Mouse (Mus musculus) MEL (cell line): Measurements from ENCODE around the gene Uqcc3.
A peak's percentile ranks its signal among the peaks of the same experiment; 100 is the strongest.
"Not testable (repeated sequence)": the region's sequence is repeated elsewhere in the genome, so short reads cannot be mapped to it uniquely, and the experiment has no call there.

Experiments used
- CHD1 ChIP-seq: IDR thresholded peaks from 2 replicates; pipeline ENCODE4 v1.6.1; 2012; ENCODE audit warnings: low read depth, mild to moderate bottlenecking, inconsistent platforms, low read length, improper control_type of control experiment
- CTCF ChIP-seq, 3 experiments: IDR thresholded peaks in 2 of 3; conservative IDR thresholded peaks in 1 of 3; 2 replicates each; pipeline ENCODE4 v1.5.1; 2011 to 2012; ENCODE audit warnings: low read length in 3 of 3, low read depth in 2 of 3, mild to moderate bottlenecking in 2 of 3, improper control_type of control experiment in 1 of 3, inconsistent platforms in 1 of 3, mixed read lengths in 1 of 3, moderate library complexity in 1 of 3; ENCODE audit not compliant: control insufficient read depth in 1 of 3, insufficient read depth in 1 of 3, poor library complexity in 1 of 3, severe bottlenecking in 1 of 3
- GATA1 ChIP-seq: IDR thresholded peaks from 2 replicates; pipeline ENCODE4 v1.6.1; 2011; ENCODE audit warnings: low read depth, low read length, improper control_type of control experiment
- HCFC1 ChIP-seq: IDR thresholded peaks from 2 replicates; pipeline ENCODE4 v1.6.1; 2012; ENCODE audit warnings: low read depth, mild to moderate bottlenecking, inconsistent platforms, low read length, improper control_type of control experiment, moderate library complexity
- JUND ChIP-seq: IDR thresholded peaks from 2 replicates; pipeline ENCODE4 v1.6.1; 2011; ENCODE audit warnings: low read depth, mild to moderate bottlenecking, improper control_type of control experiment, low read length
- MAFK ChIP-seq: IDR thresholded peaks from 2 replicates; pipeline ENCODE4 v1.6.1; 2011; ENCODE audit warnings: low read depth, mild to moderate bottlenecking, low read length, improper control_type of control experiment, borderline replicate concordance
- POLR2A ChIP-seq, 2 experiments: IDR thresholded peaks; 2 replicates each; pipeline ENCODE4 v1.6.1; 2011 to 2012; ENCODE audit warnings: low read length in 2 of 2, mild to moderate bottlenecking in 2 of 2, control low read depth in 1 of 2, improper control_type of control experiment in 1 of 2, low read depth in 1 of 2, moderate library complexity in 1 of 2; ENCODE audit not compliant: control insufficient read depth in 1 of 2, insufficient read depth in 1 of 2, poor library complexity in 1 of 2
- RCOR1 ChIP-seq: IDR thresholded peaks from 2 replicates; pipeline ENCODE4 v1.6.1; 2012; ENCODE audit warnings: low read depth, mild to moderate bottlenecking, inconsistent platforms, low read length, improper control_type of control experiment
- SMC3 ChIP-seq: IDR thresholded peaks from 2 replicates; pipeline ENCODE4 v1.6.1; 2011; ENCODE audit warnings: low read depth, low read length, improper control_type of control experiment
- UBTF ChIP-seq: IDR thresholded peaks from 2 replicates; pipeline ENCODE4 v1.6.1; 2012; ENCODE audit warnings: low read depth, mild to moderate bottlenecking, inconsistent platforms, low read length, improper control_type of control experiment, moderate library complexity, borderline replicate concordance; ENCODE audit not compliant: insufficient read depth
- USF1 ChIP-seq: IDR thresholded peaks from 2 replicates; pipeline ENCODE4 v1.6.1; 2014; ENCODE audit warnings: low read depth, mild to moderate bottlenecking, inconsistent platforms, low read length, improper control_type of control experiment, moderate library complexity
- ZNF384 ChIP-seq: IDR thresholded peaks from 2 replicates; pipeline ENCODE4 v1.6.1; 2012; ENCODE audit warnings: low read depth, mild to moderate bottlenecking, inconsistent platforms, low read length, improper control_type of control experiment

- TF ChIP-seq CTCF (IDR thresholded peaks at IDR 0.05 in 2 of 3, conservative IDR thresholded peaks at IDR 0.05 in 1 of 3; ENCODE audit: control insufficient read depth in 1 of 3, insufficient read depth in 1 of 3, low read depth in 2 of 3, low read length in 3 of 3, poor library complexity in 1 of 3, severe bottlenecking in 1 of 3); USF1; POLR2A (IDR thresholded peaks at IDR 0.05; ENCODE audit: control insufficient read depth in 1 of 2, insufficient read depth in 1 of 2, low read depth in 1 of 2, low read length in 2 of 2, poor library complexity in 1 of 2); GATA1; SMC3; HCFC1; CHD1; RCOR1; UBTF; MAFK; JUND: not testable (repeated sequence)
- peak; percentile 50 for TF ChIP-seq ZNF384
These were observed 10.3 kb downstream of the Uqcc3 start for GRCm38 (mm10) chr19:8870381-8870780.
